Mouse (Mus musculus) limb, embryonic 14.5 days (tissue): ENCODE results near the gene Hic1. TPM values are rescaled to one million over a fixed set of nuclear protein-coding genes. Genes with fewer than 3 reads are reported as not detected.

Experiments
- ATAC-seq: fragments of 200-750 bp; cut with Nextera tagmentation; 2 replicates; pipeline ENCODE4 v1.8.0; 2017; ENCODE audit warnings: low read depth, moderate number of reproducible peaks, moderate TSS enrichment; ENCODE audit not compliant: low FRiP score
- DNase-seq: peaks from one replicate; pipeline ENCODE4 v3.0.0-alpha.2; 2015; ENCODE audit warnings: low spot score
- H3K27ac ChIP-seq: fragments of 300-500 bp; sonication (generic); replicated peaks from 2 replicates; pipeline ENCODE4 v1.5.1; 2014; ENCODE audit warnings: low read depth, mild to moderate bottlenecking, low read length, moderate library complexity, mixed read lengths
- H3K27me3 ChIP-seq: fragments of 300-500 bp; sonication (generic); 2 replicates; pipeline ENCODE4 v1.6.1; 2014; ENCODE audit warnings: low read length, mixed read lengths; ENCODE audit not compliant: control insufficient read depth, insufficient read depth
- H3K36me3 ChIP-seq: fragments of 300-500 bp; sonication (generic); 2 replicates; pipeline ENCODE4 v1.6.1; 2014; ENCODE audit warnings: mild to moderate bottlenecking, low read length, moderate library complexity, mixed read lengths; ENCODE audit not compliant: control insufficient read depth, insufficient read depth
- H3K4me1 ChIP-seq: fragments of 300-500 bp; sonication (generic); 2 replicates; pipeline ENCODE4 v1.6.1; 2014; ENCODE audit warnings: antibody characterized with exemption, low read length, mixed read lengths; ENCODE audit not compliant: control insufficient read depth, insufficient read depth
- H3K4me2 ChIP-seq: fragments of 300-500 bp; sonication (generic); replicated peaks from 2 replicates; pipeline ENCODE4 v1.6.1; 2014; ENCODE audit warnings: low read depth, mild to moderate bottlenecking, low read length, moderate library complexity; ENCODE audit not compliant: severe bottlenecking
- H3K4me3 ChIP-seq: fragments of 300-500 bp; sonication (generic); replicated peaks from 2 replicates; pipeline ENCODE4 v1.5.1; 2014; ENCODE audit warnings: low read length
- H3K9ac ChIP-seq: fragments of 300-500 bp; sonication (generic); 2 replicates; pipeline ENCODE4 v1.6.1; 2014; ENCODE audit warnings: mild to moderate bottlenecking, low read depth, low read length, moderate library complexity; ENCODE audit not compliant: severe bottlenecking
- H3K9me3 ChIP-seq: fragments of 300-500 bp; sonication (generic); 2 replicates; pipeline ENCODE4 v1.6.1; 2016; ENCODE audit warnings: low read length; ENCODE audit not compliant: control insufficient read depth
- POLR2A ChIP-seq: fragments of 200-500 bp; IDR thresholded peaks from 2 replicates; pipeline ENCODE4 v1.8.0; 2012; ENCODE audit warnings: inconsistent platforms, mild to moderate bottlenecking, moderate library complexity, borderline replicate concordance; ENCODE audit not compliant: insufficient read depth, insufficient read length; ENCODE audit errors: extremely low read depth
- WGBS: fragments of 180-500 bp; shearing (Covaris S2); extraction: QIAGEN DNeasy Blood & Tissue Kit; methylation state at CpG from one replicate; pipeline ENCODE4 v1.1.7; 2014; 5-methylcytosine and 5-hydroxymethylcytosine counted together
- microRNA counts: library from miRNA; unstranded; fragments of <30 nt; microRNA quantifications from one replicate; lab custom pipeline; 2016
- microRNA-seq: library from miRNA; unstranded; fragments of <30 nt; microRNA quantifications from one replicate; pipeline ENCODE4, GENCODE M21; 2016
- polyA plus RNA-seq, 2 experiments: library from polyadenylated mRNA; depleted of rRNA in 1 of 2; stranded (reverse) in 1 of 2; unstranded in 1 of 2; fragments of >200 nt; fragmentation: Nextera tagmentation in 1 of 2; extraction: Ambion mirVana in 1 of 2; gene quantifications; 2 replicates each; pipeline versions ENCODE4 v1.2.1 to v1.2.3; 2012 to 2014

Hic1 gene
- polyA plus RNA-seq, 2 experiments = 21.4 to 90.8 TPM

- H3K4me2 ChIP-seq = no peak overlapping the region
- no peak overlapping the region for H3K9ac ChIP-seq
- WGBS = 81% methylated on average over 3 of the region's 3 CpGs
- H3K36me3 ChIP-seq = no peaks in the 10 kb centered on the region
- no peak overlapping the region for H3K4me3 ChIP-seq
- no peak for TF ChIP-seq POLR2A
- DNase-seq (no peak), ATAC-seq (no peak)
- no peak overlapping the region for H3K27ac ChIP-seq
- H3K9me3 ChIP-seq = no peaks in the 10 kb centered on the region
- H3K27me3 ChIP-seq = no peaks in the 10 kb centered on the region
- H3K4me1 ChIP-seq = peaks cover 13% of the 10 kb centered on the region
Measured at GRCm38 (mm10) chr11:75119841-75120240, 49.5 kb downstream of the Hic1 start.

DNA sequence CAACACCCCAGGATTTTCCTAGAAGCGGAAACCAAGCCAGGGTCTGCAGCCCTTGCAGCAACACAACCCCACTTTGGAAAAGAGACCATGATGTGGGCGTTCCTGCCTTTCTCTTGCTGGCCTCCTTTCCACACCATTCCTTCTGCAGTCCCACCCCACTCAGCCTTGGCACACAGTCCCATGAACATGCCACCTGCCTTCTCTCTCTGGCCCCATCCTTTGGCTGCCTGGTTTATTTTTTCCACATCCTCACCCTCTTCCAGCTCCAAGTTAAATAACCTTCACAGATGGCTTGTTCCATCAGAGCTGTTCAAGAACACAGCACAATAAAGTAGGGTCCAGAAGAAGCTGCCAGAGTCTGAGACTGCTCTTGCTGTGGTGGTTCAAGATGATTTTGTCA lies 50.0 kb downstream of the Hic1 start:
- 79% methylated on average over 2 of the region's 2 CpGs for WGBS
- H3K27me3 ChIP-seq = no peaks in the 10 kb centered on the region
- H3K36me3 ChIP-seq = no peaks in the 10 kb centered on the region
- no peaks in the 10 kb centered on the region for H3K9me3 ChIP-seq
- no peak overlapping the region for H3K9ac ChIP-seq
- H3K4me1 ChIP-seq = peaks cover 13% of the 10 kb centered on the region
- DNase-seq (no peak), ATAC-seq (no peak)
- TF ChIP-seq POLR2A = no peak
- H3K4me2 ChIP-seq = no peak overlapping the region
- H3K27ac ChIP-seq = no peak overlapping the region
- H3K4me3 ChIP-seq = no peak overlapping the region

DNA sequence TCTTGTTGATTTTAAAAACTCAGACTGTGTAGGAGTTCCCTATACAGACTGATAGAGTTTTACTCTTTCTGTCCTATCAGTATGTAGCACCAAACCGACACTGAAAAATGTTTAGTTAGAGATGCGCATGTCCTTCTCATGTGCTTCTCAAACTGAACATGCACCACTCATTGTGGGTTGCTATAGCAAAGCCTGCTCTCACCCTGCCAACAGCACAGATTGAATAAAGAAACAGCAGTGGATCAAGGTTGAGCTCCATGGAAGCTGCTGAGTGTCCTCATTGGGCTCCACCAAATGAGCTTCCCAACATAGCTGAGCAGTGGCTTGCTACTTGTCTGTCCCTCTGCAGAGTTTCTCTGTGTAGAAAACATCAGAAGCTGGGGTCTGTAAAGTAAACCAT lies 51.2 kb downstream of the Hic1 start:
- Histone ChIP-seq H3K9ac (no peak overlapping the region), H3K4me3 (no peak overlapping the region), H3K27ac (no peak overlapping the region), H3K27me3 (no peaks in the 10 kb centered on the region), H3K9me3 (no peaks in the 10 kb centered on the region), H3K4me2 (no peak overlapping the region), H3K36me3 (no peaks in the 10 kb centered on the region), H3K4me1 (peaks cover 13% of the 10 kb centered on the region)
- ATAC-seq = no peak
- 97% methylated on average over 2 of the region's 2 CpGs for WGBS
- DNase-seq = no peak
- TF ChIP-seq POLR2A = no peak

DNA sequence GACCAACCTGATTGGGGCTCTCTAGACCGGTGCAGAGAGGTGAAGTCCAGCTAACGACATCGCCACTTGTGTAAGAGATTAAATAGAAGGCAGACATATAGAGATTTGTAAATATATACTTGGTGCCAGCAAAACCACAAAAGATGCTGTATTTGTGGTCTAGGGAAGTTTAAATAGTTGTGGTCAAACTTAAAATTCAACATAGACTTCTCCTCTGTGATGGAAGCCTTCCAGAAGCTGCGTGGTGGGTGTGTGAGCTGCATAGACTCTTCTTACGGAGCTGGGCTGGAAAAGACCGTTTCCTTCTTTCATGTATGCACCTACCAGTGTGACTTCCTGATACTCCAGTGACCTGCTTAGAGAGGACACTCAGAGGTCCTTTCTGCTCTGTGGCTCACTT lies 52.9 kb downstream of the Hic1 start:
- 63% methylated on average over 6 of the region's 6 CpGs for WGBS
- ATAC-seq = no peak

More for the DNA sequence above, 52.9 kb downstream of the Hic1 start:
- H3K4me1 ChIP-seq = peaks cover 13% of the 10 kb centered on the region
- no peak overlapping the region for H3K4me3 ChIP-seq
- H3K27me3 ChIP-seq = no peaks in the 10 kb centered on the region
- H3K9ac ChIP-seq = no peak overlapping the region
- no peak for DNase-seq
- H3K36me3 ChIP-seq = no peaks in the 10 kb centered on the region
- no peaks in the 10 kb centered on the region for H3K9me3 ChIP-seq
- no peak overlapping the region for H3K4me2 ChIP-seq
- TF ChIP-seq POLR2A = no peak
- no peak overlapping the region for H3K27ac ChIP-seq

MicroRNA genes within 50 kb of the gene (microRNA counts, 519-probe panel; counts per million panel counts)
- 3,158 counts per million, percentile 60 among the panel's probes with 10 or more counts for microRNA mmu-miR-132 (lab: Ali Mortazavi, UCI)
- not detected for microRNA mmu-miR-212 (lab: Ali Mortazavi, UCI)

Small RNAs within 50 kb of the gene (microRNA-seq; reads per million reads assigned to microRNA genes)
- 186 reads per million, percentile 54 among the genes with 10 or more reads in this experiment for gene Mir132
- gene Mir212 = 20.1 reads per million, percentile 30 among the genes with 10 or more reads in this experiment

Other genes with a start within 250 kb of the Hic1 start
- 36.5 and 46.3 TPM in 2 replicates for gene Smg6, start 243.7 kb downstream of the Hic1 start, polyA plus RNA-seq (2012; rRNA removed)
- 16.0 and 17.9 TPM in 2 replicates for gene Smg6, start 243.7 kb downstream of the Hic1 start, polyA plus RNA-seq (2014; fragmentation: Nextera tagmentation; extraction: Ambion mirVana)
- 19.2 and 22.6 TPM in 2 replicates for gene Srr, start 243.6 kb downstream of the Hic1 start, polyA plus RNA-seq (2012; rRNA removed)
- 33.2 and 34.2 TPM in 2 replicates for gene Srr, start 243.6 kb downstream of the Hic1 start, polyA plus RNA-seq (2014; fragmentation: Nextera tagmentation; extraction: Ambion mirVana)
- 22.5 and 25.0 TPM in 2 replicates for gene Ovca2, start 9.3 kb upstream of the Hic1 start, polyA plus RNA-seq (2012; rRNA removed)
- gene Ovca2, start 9.3 kb upstream of the Hic1 start, polyA plus RNA-seq (2014; fragmentation: Nextera tagmentation; extraction: Ambion mirVana) = 29.8 and 30.3 TPM in 2 replicates
- gene Dph1, start 21.7 kb upstream of the Hic1 start, polyA plus RNA-seq (2012; rRNA removed) = 30.0 and 46.6 TPM in 2 replicates
- gene Dph1, start 21.7 kb upstream of the Hic1 start, polyA plus RNA-seq (2014; fragmentation: Nextera tagmentation; extraction: Ambion mirVana) = 23.1 and 25.5 TPM in 2 replicates
- 3.4 and 3.9 TPM in 2 replicates for gene Rtn4rl1, start 24.3 kb upstream of the Hic1 start, polyA plus RNA-seq (2012; rRNA removed)
- gene Rtn4rl1, start 24.3 kb upstream of the Hic1 start, polyA plus RNA-seq (2014; fragmentation: Nextera tagmentation; extraction: Ambion mirVana) = 4.4 and 5.3 TPM in 2 replicates
- gene Rpa1, start 178.8 kb upstream of the Hic1 start, polyA plus RNA-seq (2012; rRNA removed) = 79.9 and 80.3 TPM in 2 replicates
- gene Rpa1, start 178.8 kb upstream of the Hic1 start, polyA plus RNA-seq (2014; fragmentation: Nextera tagmentation; extraction: Ambion mirVana) = 92.7 and 96.3 TPM in 2 replicates
- 7.2 and 7.9 TPM in 2 replicates for gene Smyd4, start 178.9 kb upstream of the Hic1 start, polyA plus RNA-seq (2012; rRNA removed)
- 11.6 and 12.9 TPM in 2 replicates for gene Smyd4, start 178.9 kb upstream of the Hic1 start, polyA plus RNA-seq (2014; fragmentation: Nextera tagmentation; extraction: Ambion mirVana)